Mouse (Mus musculus): ENCODE measurements around the gene Mex3d.

- TF ChIP-seq CTCF (conservative IDR thresholded peaks at IDR 0.05; ENCODE audit: insufficient read depth, insufficient read length, low read depth, low read length): no peak
- TF ChIP-seq POLR2A (IDR thresholded peaks at IDR 0.05; ENCODE audit: low read depth, low read length): no peak
Measured at GRCm38 (mm10) chr10:80400704-80401161, 13.3 kb upstream of the Mex3d start.
